Mouse (Mus musculus): Measurements from ENCODE around the gene Gm45753.
A peak's percentile ranks its signal among the peaks of the same experiment; 100 is the strongest.

- TF ChIP-seq CTCF (IDR thresholded peaks at IDR 0.05; ENCODE audit: low read depth) = peak; percentile 70
- TF ChIP-seq EP300 (IDR thresholded peaks at IDR 0.05; ENCODE audit: low read depth) = peak; percentile 84; the same call in 1 of the 2 replicates
Observed at GRCm38 (mm10) chr8:45238282-45238681, 70.0 kb downstream of the Gm45753 start.
